Mouse (Mus musculus) E14TG2a.4 (cell line): ENCODE measurements around the gene Rpn2.

ENCODE experiments used
- H3K27me3 ChIP-seq: 2 replicates; pipeline ENCODE4 v1.6.1; 2014; ENCODE audit warnings: low read length, control low read depth; ENCODE audit not compliant: insufficient read depth
- H3K36me3 ChIP-seq: 2 replicates; pipeline ENCODE4 v1.6.1; 2014; ENCODE audit warnings: low read length, control low read depth; ENCODE audit not compliant: insufficient read depth
- H3K4me1 ChIP-seq: replicated peaks from 2 replicates; pipeline ENCODE4 v1.6.1; 2014; ENCODE audit warnings: low read depth, low read length, control low read depth
- H3K4me3 ChIP-seq: replicated peaks from 2 replicates; pipeline ENCODE4 v1.5.1; 2014; ENCODE audit warnings: mild to moderate bottlenecking, low read length
- H3K9me3 ChIP-seq: 2 replicates; pipeline ENCODE4 v1.6.1; 2014; ENCODE audit warnings: low read length, control low read depth
- CTCF ChIP-seq: conservative IDR thresholded peaks from 2 replicates; pipeline ENCODE4 v1.5.1; 2014; ENCODE audit warnings: low read length
- NANOG ChIP-seq: IDR thresholded peaks from 2 replicates; pipeline ENCODE4 v1.6.1; 2014; ENCODE audit warnings: borderline replicate concordance, low read length, mixed read lengths
- POU5F1 ChIP-seq: IDR thresholded peaks from 2 replicates; pipeline ENCODE4 v1.6.1; 2014; ENCODE audit warnings: low read length, borderline replicate concordance

The Rpn2 gene

GRCm38 (mm10) chr2:157263101-157263500 lies 15.7 kb upstream of the Rpn2 start:
- Histone ChIP-seq H3K4me3 (no peak overlapping the region), H3K27me3 (peaks cover 8% of the 10 kb centered on the region), H3K9me3 (no peaks in the 10 kb centered on the region), H3K4me1 (no peaks in the 10 kb centered on the region; the same call in 1 of the 2 replicates), H3K36me3 (no peaks in the 10 kb centered on the region)
- TF ChIP-seq NANOG, result no peak
- TF ChIP-seq POU5F1, result no peak
- TF ChIP-seq CTCF, result no peak

GRCm38 (mm10) chr2:157263832-157264231 lies 15.0 kb upstream of the Rpn2 start:
- H3K27me3 ChIP-seq, result peaks cover 4% of the 10 kb centered on the region
- no peak overlapping the region for H3K4me3 ChIP-seq
- H3K4me1 ChIP-seq, result no peaks in the 10 kb centered on the region; the same call in 1 of the 2 replicates
- no peak for TF ChIP-seq NANOG
- TF ChIP-seq POU5F1, result no peak
- no peak for TF ChIP-seq CTCF
- H3K36me3 ChIP-seq, result no peaks in the 10 kb centered on the region
- no peaks in the 10 kb centered on the region for H3K9me3 ChIP-seq

DNA sequence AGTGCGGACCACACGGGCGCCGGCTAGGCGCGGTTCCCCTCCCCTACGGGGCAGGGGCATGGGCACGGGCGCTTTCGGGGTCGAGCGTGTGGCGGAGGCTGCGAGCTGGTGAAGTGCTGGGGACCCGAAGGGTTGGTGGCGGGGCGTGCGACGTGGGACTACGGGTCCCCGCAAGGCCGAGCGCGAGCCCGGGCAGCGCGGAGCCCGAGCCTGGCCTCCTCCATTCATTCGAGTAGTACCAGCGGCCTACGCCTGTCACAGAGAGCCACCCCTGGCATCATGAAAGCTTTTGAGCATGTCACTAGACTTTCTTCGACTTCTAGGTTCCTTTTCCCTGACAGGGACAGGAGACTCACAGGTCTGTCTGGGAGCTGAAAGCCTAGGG lies 591 bp downstream of the Rpn2 start, which contains the start of gene Mroh8:
Mroh8 (minus strand) TSS at position 134 of the 385 bp plus-strand sequence.
- Histone ChIP-seq H3K4me3 (peak within 1 kb of the TSS; percentile 99), H3K4me1 (peaks cover 50% of the 10 kb centered on the region)

DNA sequence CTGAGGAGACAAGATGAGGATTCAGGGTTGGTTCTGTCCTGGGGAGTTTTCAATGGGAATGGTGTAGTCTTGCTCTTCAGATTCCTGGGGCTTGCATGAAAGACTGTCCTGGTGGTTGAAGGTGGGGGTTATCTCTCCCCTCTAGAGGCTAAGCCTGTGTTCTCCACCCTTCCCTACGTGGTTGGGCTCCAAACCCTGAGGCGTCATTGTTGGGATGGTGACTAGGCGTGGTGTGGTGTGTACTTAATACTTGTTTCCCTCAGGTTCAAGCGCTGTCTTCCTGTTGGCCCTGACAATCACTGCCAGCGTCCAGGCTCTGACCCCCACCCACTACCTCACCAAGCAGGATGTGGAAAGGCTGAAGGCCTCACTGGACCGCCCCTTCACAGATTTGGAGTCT lies 4.5 kb downstream of the Rpn2 start:
- Histone ChIP-seq H3K36me3 (peaks cover 72% of the 10 kb centered on the region), H3K9me3 (no peaks in the 10 kb centered on the region), H3K4me1 (peaks cover 74% of the 10 kb centered on the region), H3K4me3 (0 out of 2 replicates have a peak overlapping the region, but pooled peaks have one; percentile 5), H3K27me3 (no peaks in the 10 kb centered on the region)
- TF ChIP-seq POU5F1, result no peak
- TF ChIP-seq CTCF, result no peak
- no peak for TF ChIP-seq NANOG

More for the DNA sequence above, 591 bp downstream of the Rpn2 start, which contains the start of gene Mroh8:
- TF ChIP-seq POU5F1 (no peak), NANOG (no peak), CTCF (no peak)
- Histone ChIP-seq H3K36me3 (peaks cover 35% of the 10 kb centered on the region), H3K27me3 (no peaks in the 10 kb centered on the region), H3K9me3 (no peaks in the 10 kb centered on the region)

- H3K9me3 ChIP-seq, result no peaks in the 10 kb centered on the region
- peaks cover 80% of the 10 kb centered on the region for H3K4me1 ChIP-seq
- H3K4me3 ChIP-seq, result no peak overlapping the region
- TF ChIP-seq POU5F1 (no peak), CTCF (peak; percentile 68), NANOG (no peak)
- no peaks in the 10 kb centered on the region for H3K27me3 ChIP-seq
- H3K36me3 ChIP-seq, result peaks cover 98% of the 10 kb centered on the region
Observed at GRCm38 (mm10) chr2:157287542-157287941, 8.7 kb downstream of the Rpn2 start.

DNA sequence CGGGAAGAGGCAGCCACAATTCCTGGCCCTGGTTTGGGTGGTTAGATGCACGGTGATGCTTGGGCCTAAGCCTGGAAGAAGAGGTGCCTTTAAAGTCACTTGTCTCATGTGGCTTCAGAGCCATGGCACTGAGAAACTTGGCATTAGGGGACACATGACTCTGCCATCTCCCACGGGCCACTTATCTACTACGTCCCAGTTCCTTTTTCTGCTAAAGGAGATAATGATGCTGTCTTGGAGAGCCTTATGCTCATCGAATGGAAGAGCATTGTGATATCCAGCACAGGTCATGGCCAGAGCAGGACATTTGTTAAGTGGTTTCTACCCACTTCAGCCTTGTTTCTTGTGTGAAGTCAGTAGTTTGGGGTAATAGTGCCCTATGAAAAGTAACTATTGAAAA lies 10.2 kb downstream of the Rpn2 start:
- Histone ChIP-seq H3K4me1 (peaks cover 66% of the 10 kb centered on the region), H3K27me3 (no peaks in the 10 kb centered on the region), H3K4me3 (no peak overlapping the region), H3K36me3 (peaks cover 98% of the 10 kb centered on the region), H3K9me3 (no peaks in the 10 kb centered on the region)
- TF ChIP-seq NANOG (no peak), CTCF (no peak), POU5F1 (no peak)

- H3K4me1 ChIP-seq, result peaks cover 58% of the 10 kb centered on the region
- H3K4me3 ChIP-seq, result no peak overlapping the region
- TF ChIP-seq CTCF (peak; percentile 71), POU5F1 (no peak)
- no peaks in the 10 kb centered on the region for H3K9me3 ChIP-seq
- H3K36me3 ChIP-seq, result peaks cover 99% of the 10 kb centered on the region
- no peaks in the 10 kb centered on the region for H3K27me3 ChIP-seq
Observed at GRCm38 (mm10) chr2:157292093-157292492, 13.3 kb downstream of the Rpn2 start.

DNA sequence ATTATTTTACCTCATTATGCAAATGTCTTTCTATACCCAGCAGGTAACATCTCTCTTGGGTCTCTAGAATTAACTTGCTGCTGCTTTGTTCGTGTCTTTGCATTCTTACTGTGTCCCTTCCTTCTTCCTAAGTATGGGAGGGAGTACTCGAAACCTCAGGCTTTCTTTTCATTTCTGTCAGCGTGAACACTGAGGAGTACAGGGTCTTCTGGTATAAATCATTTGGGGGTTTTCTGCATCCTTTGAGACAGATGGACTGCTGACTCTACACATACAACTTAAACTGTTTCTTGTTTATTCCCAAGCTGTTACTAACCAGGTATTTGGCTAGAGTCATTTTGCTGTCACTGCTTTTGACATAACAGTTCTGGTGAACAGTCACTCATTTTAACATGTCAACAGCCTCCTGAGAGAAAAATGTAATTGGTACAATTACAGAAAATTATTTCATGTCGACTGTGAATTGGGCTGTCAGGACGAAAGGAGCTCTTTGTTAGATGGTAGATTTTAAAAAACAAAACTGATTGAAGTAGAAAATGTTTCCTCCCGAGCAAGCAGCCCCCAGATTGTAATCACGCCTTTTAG lies 17.4 kb downstream of the Rpn2 start:
- TF ChIP-seq CTCF (no peak), NANOG (no peak), POU5F1 (no peak)
- no peaks in the 10 kb centered on the region for H3K27me3 ChIP-seq
- H3K4me1 ChIP-seq, result peaks cover 17% of the 10 kb centered on the region
- peaks cover 99% of the 10 kb centered on the region for H3K36me3 ChIP-seq
- H3K9me3 ChIP-seq, result no peaks in the 10 kb centered on the region
- no peak overlapping the region for H3K4me3 ChIP-seq

GRCm38 (mm10) chr2:157300051-157300450 lies 21.2 kb downstream of the Rpn2 start:
- H3K4me1 ChIP-seq, result peaks cover 9% of the 10 kb centered on the region; the same call in 1 of the 2 replicates
- H3K9me3 ChIP-seq, result no peaks in the 10 kb centered on the region
- H3K36me3 ChIP-seq, result peaks cover 99% of the 10 kb centered on the region
- no peaks in the 10 kb centered on the region for H3K27me3 ChIP-seq
- TF ChIP-seq NANOG (no peak), POU5F1 (no peak), CTCF (no peak)
- no peak overlapping the region for H3K4me3 ChIP-seq
